Mouse (Mus musculus): ENCODE results near the gene Kcnj10.

DNA sequence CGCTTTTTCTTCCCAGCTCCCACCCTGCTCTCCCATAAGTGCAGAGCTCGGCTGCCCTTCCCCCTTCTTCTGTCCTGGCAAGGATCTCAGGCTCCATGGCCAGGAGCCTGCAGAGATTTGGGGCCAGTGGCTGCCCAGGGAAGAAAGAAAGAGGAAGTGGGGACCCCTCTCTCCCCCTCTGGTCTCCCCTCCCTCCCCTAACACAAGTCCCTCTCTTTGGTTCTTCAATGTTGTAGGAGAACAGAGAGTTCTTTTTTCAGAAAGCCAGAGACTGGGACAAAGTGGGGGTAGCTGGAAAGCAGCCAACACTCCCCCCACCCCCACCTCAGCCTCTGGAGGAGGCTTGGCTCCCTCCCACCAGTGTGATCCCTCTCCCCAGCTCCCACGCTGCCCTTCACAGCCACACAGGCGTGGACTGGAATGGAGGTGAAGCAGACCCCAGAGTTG lies 45.2 kb upstream of the Kcnj10 start:
- TF ChIP-seq CTCF (IDR thresholded peaks at IDR 0.05; ENCODE audit: control insufficient read depth, insufficient read depth, insufficient replicate concordance, low read depth, low read length) = no peak
- no peak for TF ChIP-seq POLR2A (IDR thresholded peaks at IDR 0.05; ENCODE audit: control insufficient read depth, low read depth, low read length)
